Mouse (Mus musculus) layer of hippocampus, adult 6 months (tissue): ENCODE measurements around the gene Gm20831. TPM values are rescaled to one million over a fixed set of nuclear protein-coding genes. Genes with fewer than 3 reads are reported as not detected.

ENCODE experiments used
- long read RNA-seq, 2 experiments: library from polyadenylated mRNA; unstranded; transcript quantifications; one replicate each; pipeline ENCODE4 v2.0.0; 2019 to 2020
- polyA plus RNA-seq: library from polyadenylated mRNA; unstranded; fragments of <200 nt; fragmentation: Nextera tagmentation; gene quantifications from 2 replicates; pipeline ENCODE4 v1.2.3, GENCODE M21; 2021

Gm20831 gene
- not detected in 2 replicates for polyA plus RNA-seq
- long read RNA-seq, experiment 1, result 0 reads
- long read RNA-seq, experiment 2, result 0 reads

DNA sequence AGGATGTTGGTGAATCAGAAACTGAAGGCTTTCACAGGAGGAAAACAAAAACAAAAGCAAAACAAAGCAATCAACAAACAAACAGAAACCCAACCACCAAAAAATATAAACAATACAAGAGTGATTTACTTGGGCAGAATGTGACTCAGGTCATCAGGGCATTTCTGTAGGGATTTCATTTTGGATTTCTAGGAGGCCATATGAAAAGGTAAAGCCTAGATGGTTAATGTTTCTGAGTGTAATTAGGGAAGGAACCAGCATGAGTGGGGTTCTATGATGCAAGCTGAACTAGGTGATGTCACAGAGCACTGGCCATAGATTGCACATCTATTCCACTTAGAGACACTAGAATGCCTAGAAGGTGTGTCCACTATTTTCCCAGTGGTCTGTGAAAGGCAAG lies at the start of gene Gm20831, which contains the start of gene Gm20772:
Gm20831 (plus strand) TSS at position 301 of the 400 bp plus-strand sequence.
Gm20772 (plus strand) TSS at position 301 of the 400 bp plus-strand sequence.

DNA sequence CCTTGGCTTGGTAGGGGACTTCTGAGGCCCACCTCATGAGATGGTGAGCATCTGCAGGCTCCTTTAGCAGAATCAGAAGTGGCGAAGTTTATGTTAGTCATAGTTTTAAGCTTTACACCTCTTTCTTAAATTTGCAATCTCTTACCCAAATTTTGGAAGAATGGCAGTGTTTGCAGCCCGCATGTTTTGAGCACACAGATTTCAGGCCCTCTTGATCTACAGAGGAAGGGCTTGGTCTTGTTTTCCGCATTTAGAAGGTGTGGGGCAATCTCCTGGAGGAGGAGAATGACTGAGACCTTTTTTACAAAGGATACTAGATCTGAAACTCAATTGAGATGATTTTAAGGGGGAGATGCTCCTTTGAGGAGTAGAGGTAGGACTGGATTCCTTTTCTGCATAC lies 28.4 kb upstream of the Gm20831 start, which contains the start of gene Gm21904:
Gm21904 (minus strand) TSS at position 101 of the 400 bp plus-strand sequence.

GRCm38 (mm10) chrY:17937230-17937629 lies 62.7 kb downstream of the Gm20831 start, which contains the start of gene Srsy:
TSS of gene Srsy (minus strand) at chrY:17937330.

Other genes starting within 250 kb of the Gm20831 start
- gene Gm21904, start 28.5 kb upstream of the Gm20831 start, polyA plus RNA-seq, result not detected in 2 replicates
- not detected in 2 replicates for gene Gm20772, start within 50 bp of the Gm20831 start, polyA plus RNA-seq
- gene Srsy, start 62.6 kb downstream of the Gm20831 start, polyA plus RNA-seq, result not detected in 2 replicates
- not detected in 2 replicates for gene Gm21764, start 187.1 kb downstream of the Gm20831 start, polyA plus RNA-seq
- not detected in 2 replicates for gene Ssty1, start 214.4 kb downstream of the Gm20831 start, polyA plus RNA-seq